Mouse (Mus musculus) kidney, adult 2 months (tissue): ENCODE data around the gene Lrtm2.
A peak's percentile ranks its signal among the peaks of the same experiment; 100 is the strongest.

ENCODE experiments used
- CTCF ChIP-seq: fragments of 200-500 bp; conservative IDR thresholded peaks from 2 replicates; pipeline ENCODE4 v1.5.1; 2011; ENCODE audit warnings: low read depth, mild to moderate bottlenecking, control low read depth, low read length, moderate library complexity, mixed read lengths; ENCODE audit not compliant: insufficient read depth, insufficient read length
- POLR2A ChIP-seq: fragments of 200-500 bp; IDR thresholded peaks from one replicate; pipeline ENCODE4 v1.6.1; 2011; ENCODE audit warnings: low read depth, low read length, control low read depth

DNA sequence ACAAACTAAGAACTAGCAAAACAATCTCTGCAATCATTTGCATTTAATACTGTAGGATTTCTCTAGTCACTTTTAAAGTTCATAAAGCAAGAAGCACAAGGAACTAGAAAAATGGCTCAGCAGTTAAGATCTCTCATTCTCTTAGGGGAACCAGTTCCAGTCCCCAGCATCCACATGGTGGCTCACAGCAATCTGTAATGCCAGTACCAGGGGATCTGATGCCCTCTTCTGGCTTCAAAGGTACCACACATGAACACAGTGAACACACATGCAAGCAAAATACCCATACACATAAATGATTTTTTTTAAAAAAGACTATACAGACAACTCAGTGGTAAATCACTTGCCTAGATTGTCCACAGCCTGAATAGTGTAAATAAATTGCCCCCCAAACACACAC is 41.1 kb upstream of the Lrtm2 start:
- TF ChIP-seq CTCF = peak; percentile 22; the same call in 1 of the 2 replicates
- no peak for TF ChIP-seq POLR2A
